Mouse (Mus musculus) kidney, adult 2 months (tissue): ENCODE data around the gene Cflar. TPM values are rescaled to one million over a fixed set of nuclear protein-coding genes. Genes with fewer than 3 reads are reported as not detected.

Experiments
- DNase-seq: peaks from one replicate; pipeline ENCODE4 v3.0.0; 2021
- H3K27ac ChIP-seq: fragments of 200-500 bp; 2 replicates; pipeline ENCODE4 v1.5.1; 2012; ENCODE audit warnings: low read depth, low read length, control low read depth, inconsistent platforms; ENCODE audit not compliant: insufficient read depth
- H3K27me3 ChIP-seq: fragments of 200-500 bp; replicated peaks from 2 replicates; pipeline ENCODE4 v1.6.1; 2012; ENCODE audit warnings: mild to moderate bottlenecking, moderate library complexity, low read length, inconsistent platforms; ENCODE audit not compliant: control insufficient read depth, insufficient read depth
- H3K36me3 ChIP-seq: fragments of 200-500 bp; 2 replicates; pipeline ENCODE4 v1.6.1; 2012; ENCODE audit warnings: mild to moderate bottlenecking, moderate library complexity, low read length, inconsistent platforms; ENCODE audit not compliant: control insufficient read depth, insufficient read depth
- H3K4me1 ChIP-seq: fragments of 200-500 bp; 2 replicates; pipeline ENCODE4 v1.6.1; 2011; ENCODE audit warnings: low read length; ENCODE audit not compliant: control insufficient read depth, insufficient read depth
- H3K4me3 ChIP-seq: fragments of 200-500 bp; 2 replicates; pipeline ENCODE4 v1.5.1; 2011; ENCODE audit warnings: mild to moderate bottlenecking, low read depth, low read length, control low read depth; ENCODE audit not compliant: insufficient read depth
- CTCF ChIP-seq: fragments of 200-500 bp; conservative IDR thresholded peaks from 2 replicates; pipeline ENCODE4 v1.5.1; 2011; ENCODE audit warnings: low read depth, mild to moderate bottlenecking, control low read depth, low read length, moderate library complexity, mixed read lengths; ENCODE audit not compliant: insufficient read depth, insufficient read length
- POLR2A ChIP-seq: fragments of 200-500 bp; IDR thresholded peaks from one replicate; pipeline ENCODE4 v1.6.1; 2011; ENCODE audit warnings: low read depth, low read length, control low read depth
- WGBS: fragments of 180-500 bp; shearing (Covaris S2); methylation state at CpG from one replicate; pipeline ENCODE4 v1.1.7; 2018; 5-methylcytosine and 5-hydroxymethylcytosine counted together
- polyA plus RNA-seq: library from polyadenylated mRNA; depleted of rRNA; stranded (reverse); fragments of >200 nt; gene quantifications from 2 replicates; pipeline ENCODE4 v1.2.3, GENCODE M21; 2012

Gene Cflar
- polyA plus RNA-seq, 1 experiment, result 65.8 TPM

- H3K4me3 ChIP-seq, result no peak overlapping the region
- WGBS, result 93% methylated on average over 22 of the region's 22 CpGs
Observed at GRCm38 (mm10) chr1:58736968-58737367, 25.7 kb downstream of the Cflar start.

GRCm38 (mm10) chr1:58739529-58739928 lies 28.2 kb downstream of the Cflar start:
- Histone ChIP-seq H3K4me3 (no peak overlapping the region), H3K36me3 (peaks cover 32% of the 10 kb centered on the region), H3K4me1 (peaks cover 12% of the 10 kb centered on the region), H3K27ac (peak overlapping the region; percentile 6), H3K27me3 (no peaks in the 10 kb centered on the region)
- DNase-seq, result no peak
- no peak for TF ChIP-seq POLR2A
- TF ChIP-seq CTCF, result no peak
- 72% methylated on average over 7 of the region's 7 CpGs for WGBS

More at GRCm38 (mm10) chr1:58736968-58737367, 25.7 kb downstream of the Cflar start:
- no peak for DNase-seq
- peaks cover 19% of the 10 kb centered on the region for H3K4me1 ChIP-seq
- TF ChIP-seq POLR2A, result no peak
- no peak for TF ChIP-seq CTCF
- no peak overlapping the region for H3K27ac ChIP-seq
- H3K27me3 ChIP-seq, result no peaks in the 10 kb centered on the region
- peaks cover 25% of the 10 kb centered on the region for H3K36me3 ChIP-seq

DNA sequence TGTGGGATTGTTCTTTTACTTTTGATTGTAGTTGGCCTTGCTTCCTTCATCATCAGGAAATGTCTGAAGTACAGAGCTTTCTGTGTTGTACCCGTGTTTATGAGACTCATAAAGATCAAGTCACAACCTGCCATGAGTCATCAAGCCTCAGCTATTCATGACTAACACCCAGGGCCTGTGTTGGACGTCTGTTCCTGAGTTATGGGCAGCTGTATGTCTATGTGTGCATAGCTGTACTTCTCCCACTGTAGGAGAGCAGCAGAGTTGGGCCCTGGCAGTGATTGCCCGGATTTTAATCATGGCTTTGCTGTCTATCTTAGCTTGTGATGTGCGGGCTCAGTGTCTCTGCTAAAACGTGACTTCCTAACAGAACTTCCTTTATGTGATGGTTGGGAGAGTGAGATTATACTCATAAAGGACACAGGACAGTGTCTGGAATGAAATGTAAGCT lies 31.3 kb downstream of the Cflar start:
- Histone ChIP-seq H3K36me3 (peaks cover 19% of the 10 kb centered on the region), H3K27ac (0 out of 2 replicates have a peak overlapping the region, but pooled peaks have one; percentile 37), H3K4me1 (peaks cover 15% of the 10 kb centered on the region; the same call in 1 of the 2 replicates), H3K4me3 (no peak overlapping the region), H3K27me3 (no peaks in the 10 kb centered on the region)
- WGBS, result 50% methylated on average over 5 of the region's 5 CpGs
- no peak for TF ChIP-seq POLR2A
- TF ChIP-seq CTCF, result no peak
- DNase-seq, result no peak

- Histone ChIP-seq H3K27ac (0 out of 2 replicates have a peak overlapping the region, but pooled peaks have one; percentile 37), H3K4me1 (peaks cover 15% of the 10 kb centered on the region; the same call in 1 of the 2 replicates), H3K27me3 (no peaks in the 10 kb centered on the region), H3K36me3 (peaks cover 19% of the 10 kb centered on the region), H3K4me3 (no peak overlapping the region)
- no peak for TF ChIP-seq POLR2A
- TF ChIP-seq CTCF, result no peak
- 77% methylated on average over 6 of the region's 6 CpGs for WGBS
- no peak for DNase-seq
Observed at GRCm38 (mm10) chr1:58743252-58743651, 31.9 kb downstream of the Cflar start.

- TF ChIP-seq POLR2A, result no peak
- TF ChIP-seq CTCF, result no peak
- DNase-seq, result peak; percentile 91
- H3K27me3 ChIP-seq, result no peaks in the 10 kb centered on the region
- peaks cover 15% of the 10 kb centered on the region; the same call in 1 of the 2 replicates for H3K4me1 ChIP-seq
- no peak overlapping the region for H3K4me3 ChIP-seq
- 51% methylated on average over 7 of the region's 7 CpGs for WGBS
- peak overlapping the region; percentile 54 for H3K27ac ChIP-seq
- H3K36me3 ChIP-seq, result peaks cover 22% of the 10 kb centered on the region
Observed at GRCm38 (mm10) chr1:58744645-58745044, 33.3 kb downstream of the Cflar start.

- Histone ChIP-seq H3K36me3 (peaks cover 15% of the 10 kb centered on the region), H3K4me1 (peaks cover 15% of the 10 kb centered on the region; the same call in 1 of the 2 replicates), H3K27me3 (no peaks in the 10 kb centered on the region), H3K4me3 (no peak overlapping the region), H3K27ac (no peak overlapping the region)
- peak; percentile 77 for DNase-seq
- TF ChIP-seq POLR2A (no peak), CTCF (peak; percentile 62; the same call in 1 of the 2 replicates)
- 54% methylated on average over 9 of the region's 9 CpGs for WGBS
Observed at GRCm38 (mm10) chr1:58746880-58747279, 35.6 kb downstream of the Cflar start.

GRCm38 (mm10) chr1:58759451-58759850 lies 48.1 kb downstream of the Cflar start:
- no peak for DNase-seq
- TF ChIP-seq POLR2A (no peak), CTCF (no peak)
- H3K27me3 ChIP-seq, result no peaks in the 10 kb centered on the region
- 92% methylated on average over 3 of the region's 3 CpGs for WGBS
- H3K4me3 ChIP-seq, result no peak overlapping the region
- H3K36me3 ChIP-seq, result peaks cover 4% of the 10 kb centered on the region; the same call in 1 of the 2 replicates
- H3K4me1 ChIP-seq, result no peaks in the 10 kb centered on the region
- H3K27ac ChIP-seq, result no peak overlapping the region

DNA sequence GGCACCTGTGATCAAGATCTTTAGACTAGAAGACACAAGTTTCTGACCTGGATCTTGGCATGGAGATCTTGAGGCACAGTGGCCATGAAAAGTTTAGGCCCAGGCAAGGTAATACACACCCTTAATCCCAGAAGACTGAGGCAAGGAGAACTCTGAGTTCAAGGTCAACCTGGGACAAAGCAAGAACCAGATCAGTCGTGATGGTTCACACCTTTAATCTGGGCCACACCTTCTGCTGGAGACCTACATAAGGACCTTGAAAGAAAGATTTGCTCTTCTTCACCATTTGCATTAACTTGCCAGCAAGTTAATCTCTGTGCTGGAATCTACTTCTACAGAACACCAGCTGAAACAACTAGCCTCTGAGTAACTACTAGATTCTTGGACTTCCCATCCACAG lies 49.3 kb downstream of the Cflar start:
- DNase-seq, result no peak
- 41% methylated on average over 1 of the region's 1 CpGs for WGBS
- no peaks in the 10 kb centered on the region for H3K27me3 ChIP-seq
- no peaks in the 10 kb centered on the region; the same call in 1 of the 2 replicates for H3K36me3 ChIP-seq
- TF ChIP-seq CTCF, result no peak
- no peak overlapping the region for H3K27ac ChIP-seq
- no peaks in the 10 kb centered on the region for H3K4me1 ChIP-seq
- no peak overlapping the region for H3K4me3 ChIP-seq
